Mouse (Mus musculus) liver, embryonic 15.5 days (tissue): ENCODE results near the gene Slit3. TPM values are rescaled to one million over a fixed set of nuclear protein-coding genes. Genes with fewer than 3 reads are reported as not detected.
A peak's percentile ranks its signal among the peaks of the same experiment; 100 is the strongest.

Source experiments
- ATAC-seq: fragments of 200-750 bp; cut with Nextera tagmentation; 2 replicates; pipeline ENCODE4 v1.8.0; 2017; ENCODE audit warnings: moderate number of reproducible peaks, mild to moderate bottlenecking, moderate library complexity; ENCODE audit not compliant: insufficient read depth
- H3K27ac ChIP-seq: fragments of 300-500 bp; sonication (generic); replicated peaks from 2 replicates; pipeline ENCODE4 v1.5.1; 2015; ENCODE audit warnings: mild to moderate bottlenecking, inconsistent platforms
- H3K27me3 ChIP-seq: fragments of 300-500 bp; sonication (generic); 2 replicates; pipeline ENCODE4 v1.6.1; 2015; ENCODE audit warnings: mild to moderate bottlenecking, inconsistent platforms
- H3K36me3 ChIP-seq: fragments of 300-500 bp; sonication (generic); replicated peaks from 2 replicates; pipeline ENCODE4 v1.6.1; 2015; ENCODE audit warnings: moderate library complexity, mild to moderate bottlenecking, inconsistent platforms
- H3K4me1 ChIP-seq: fragments of 300-500 bp; sonication (generic); replicated peaks from 2 replicates; pipeline ENCODE4 v1.6.1; 2015; ENCODE audit warnings: inconsistent platforms
- H3K4me2 ChIP-seq: fragments of 300-500 bp; sonication (generic); 2 replicates; pipeline ENCODE4 v1.6.1; 2015; ENCODE audit warnings: moderate library complexity, mild to moderate bottlenecking, inconsistent platforms
- H3K4me3 ChIP-seq: fragments of 300-500 bp; sonication (generic); replicated peaks from 2 replicates; pipeline ENCODE4 v1.5.1; 2015; ENCODE audit warnings: mild to moderate bottlenecking, inconsistent platforms
- H3K9ac ChIP-seq: fragments of 300-500 bp; sonication (generic); 2 replicates; pipeline ENCODE4 v1.6.1; 2015; ENCODE audit warnings: moderate library complexity, mild to moderate bottlenecking, inconsistent platforms
- H3K9me3 ChIP-seq: fragments of 300-500 bp; sonication (generic); replicated peaks from 2 replicates; pipeline ENCODE4 v1.6.1; 2016; ENCODE audit warnings: inconsistent platforms
- WGBS: fragments of 180-500 bp; shearing (Covaris S2); methylation state at CpG from one replicate; pipeline ENCODE4 v1.1.7; 2015; ENCODE audit warnings: mixed read lengths; ENCODE audit not compliant: insufficient replicate concordance; 5-methylcytosine and 5-hydroxymethylcytosine counted together
- polyA plus RNA-seq: library from polyadenylated mRNA; unstranded; fragments of >200 nt; fragmentation: Nextera tagmentation; extraction: Ambion mirVana; gene quantifications from 2 replicates; pipeline ENCODE4 v1.2.1, GENCODE M21; 2015

Gene Slit3
- polyA plus RNA-seq, 1 experiment from 2014 or later, result 0.20 TPM

GRCm38 (mm10) chr11:35444489-35445100 lies 323.6 kb downstream of the Slit3 start:
- H3K27ac ChIP-seq, result no peak overlapping the region

DNA sequence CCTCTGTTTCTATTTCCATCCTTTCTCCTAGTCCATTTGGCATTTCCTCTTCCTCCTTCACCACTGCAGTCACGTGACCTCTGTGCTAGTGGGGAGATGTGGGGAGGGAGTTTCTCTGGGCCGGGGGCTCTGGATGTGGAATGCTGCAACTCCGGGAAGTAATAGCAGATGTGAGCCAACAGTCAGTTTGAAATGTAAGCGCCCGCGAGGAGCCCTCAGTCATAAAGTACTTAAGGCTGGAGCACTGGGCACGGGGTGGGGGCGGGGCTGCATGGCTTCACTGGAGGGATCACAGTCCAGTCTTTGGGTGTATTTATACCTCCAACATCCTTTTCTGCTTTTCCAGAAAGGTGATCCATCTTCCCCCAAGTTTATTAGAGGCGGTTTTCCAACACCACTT lies 326.9 kb downstream of the Slit3 start:
- no peaks in the 10 kb centered on the region for H3K36me3 ChIP-seq
- ATAC-seq, result no peak
- H3K4me3 ChIP-seq, result no peak overlapping the region
- no peak overlapping the region for H3K9ac ChIP-seq
- no peaks in the 10 kb centered on the region for H3K9me3 ChIP-seq
- H3K4me2 ChIP-seq, result no peak overlapping the region
- H3K27me3 ChIP-seq, result no peaks in the 10 kb centered on the region
- no peaks in the 10 kb centered on the region for H3K4me1 ChIP-seq
- H3K27ac ChIP-seq, result no peak overlapping the region
- 42% methylated on average over 9 of the region's 9 CpGs for WGBS

More at GRCm38 (mm10) chr11:35444489-35445100, 323.6 kb downstream of the Slit3 start:
- 68% methylated on average over 6 of the region's 6 CpGs for WGBS
- Histone ChIP-seq H3K4me3 (no peak overlapping the region), H3K9me3 (no peaks in the 10 kb centered on the region), H3K36me3 (no peaks in the 10 kb centered on the region), H3K9ac (no peak overlapping the region), H3K27me3 (no peaks in the 10 kb centered on the region), H3K4me1 (no peaks in the 10 kb centered on the region), H3K4me2 (no peak overlapping the region)
- no peak for ATAC-seq

DNA sequence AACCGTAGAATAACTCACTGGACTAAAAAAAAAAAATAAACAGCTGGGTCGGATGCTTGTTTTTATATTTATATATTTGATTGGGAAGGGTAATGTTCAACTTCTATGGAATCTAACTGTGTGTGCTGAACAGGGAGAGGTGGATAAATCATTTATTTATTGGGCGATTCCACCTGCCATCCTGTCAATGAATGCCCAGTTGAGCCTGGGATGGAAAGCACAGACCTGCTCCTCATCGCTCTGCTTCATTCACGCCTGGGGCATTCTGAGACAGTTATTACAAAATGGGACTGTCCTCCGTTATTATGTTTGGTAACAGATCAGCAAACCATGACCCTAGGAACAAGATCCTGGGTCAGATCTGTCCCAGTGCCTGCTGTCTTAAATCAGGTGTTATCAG lies 328.2 kb downstream of the Slit3 start:
- no peak overlapping the region for H3K4me3 ChIP-seq
- ATAC-seq, result no peak
- no peaks in the 10 kb centered on the region for H3K27me3 ChIP-seq
- H3K9me3 ChIP-seq, result no peaks in the 10 kb centered on the region
- no peak overlapping the region for H3K9ac ChIP-seq
- H3K4me2 ChIP-seq, result no peak overlapping the region
- H3K27ac ChIP-seq, result no peak overlapping the region
- no peaks in the 10 kb centered on the region for H3K4me1 ChIP-seq
- no peaks in the 10 kb centered on the region for H3K36me3 ChIP-seq
- 59% methylated on average over 6 of the region's 6 CpGs for WGBS

DNA sequence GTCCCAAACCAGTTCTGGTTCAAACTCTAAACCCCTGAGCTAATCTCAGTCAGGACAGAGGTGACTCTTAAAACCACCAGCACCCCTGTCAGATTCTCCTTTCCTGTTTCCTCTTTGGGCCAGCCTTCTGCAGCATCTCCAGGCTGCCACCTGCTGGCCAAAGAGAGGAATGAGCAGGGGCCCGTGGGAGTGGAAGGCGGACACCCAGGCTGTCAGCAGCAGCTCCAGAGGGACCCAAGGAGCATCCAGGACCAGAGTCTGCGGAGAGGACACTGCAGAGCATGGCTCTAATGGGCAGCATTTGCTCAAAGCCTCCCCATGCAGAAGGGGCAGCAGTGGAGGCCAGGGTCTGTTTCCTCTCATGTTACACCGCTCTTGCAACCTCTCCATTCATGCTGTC lies 330.6 kb downstream of the Slit3 start:
- WGBS, result 25% methylated on average over 4 of the region's 4 CpGs
- H3K4me1 ChIP-seq, result no peaks in the 10 kb centered on the region

DNA sequence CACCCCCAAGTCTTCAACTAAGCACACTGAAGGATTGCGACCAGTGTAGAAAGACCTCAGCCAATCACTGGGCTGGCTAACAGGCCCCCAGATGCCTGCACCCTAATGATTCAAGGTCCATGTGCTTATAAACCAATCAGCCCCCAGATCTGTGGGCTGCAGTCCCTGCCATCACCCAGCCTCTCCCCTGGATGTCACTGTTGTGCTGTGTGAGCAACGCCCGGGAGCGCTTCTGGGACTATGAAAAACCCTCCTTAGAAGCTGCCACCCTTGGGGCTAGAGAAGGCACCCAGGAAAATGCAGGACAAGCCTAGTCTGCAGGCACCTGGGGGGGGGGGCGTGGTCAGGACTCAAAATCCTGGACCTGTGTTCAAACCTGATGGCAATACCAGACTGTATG lies 331.4 kb downstream of the Slit3 start:
- Histone ChIP-seq H3K36me3 (no peaks in the 10 kb centered on the region), H3K4me1 (no peaks in the 10 kb centered on the region), H3K27ac (no peak overlapping the region), H3K9ac (no peak overlapping the region), H3K4me2 (no peak overlapping the region), H3K4me3 (no peak overlapping the region), H3K9me3 (no peaks in the 10 kb centered on the region), H3K27me3 (no peaks in the 10 kb centered on the region)
- WGBS, result 39% methylated on average over 5 of the region's 5 CpGs
- no peak for ATAC-seq

More for the DNA sequence above, 330.6 kb downstream of the Slit3 start:
- Histone ChIP-seq H3K4me3 (no peak overlapping the region), H3K4me2 (no peak overlapping the region), H3K36me3 (no peaks in the 10 kb centered on the region), H3K9me3 (no peaks in the 10 kb centered on the region), H3K27me3 (no peaks in the 10 kb centered on the region), H3K27ac (no peak overlapping the region), H3K9ac (no peak overlapping the region)
- no peak for ATAC-seq

GRCm38 (mm10) chr11:35454191-35454725 lies 333.2 kb downstream of the Slit3 start:
- Histone ChIP-seq H3K36me3 (no peaks in the 10 kb centered on the region), H3K9me3 (no peaks in the 10 kb centered on the region), H3K9ac (no peak overlapping the region), H3K27ac (no peak overlapping the region), H3K27me3 (no peaks in the 10 kb centered on the region), H3K4me3 (no peak overlapping the region), H3K4me2 (no peak overlapping the region), H3K4me1 (no peaks in the 10 kb centered on the region)
- ATAC-seq, result no peak
- WGBS, result 41% methylated on average over 10 of the region's 10 CpGs

- Histone ChIP-seq H3K27me3 (no peaks in the 10 kb centered on the region; the same call in 1 of the 2 replicates), H3K27ac (no peak overlapping the region), H3K9ac (no peak overlapping the region), H3K4me3 (no peak overlapping the region), H3K9me3 (no peaks in the 10 kb centered on the region), H3K4me1 (no peaks in the 10 kb centered on the region), H3K36me3 (no peaks in the 10 kb centered on the region), H3K4me2 (no peak overlapping the region)
- no peak for ATAC-seq
- WGBS, result 69% methylated on average over 4 of the region's 4 CpGs
These were observed 333.8 kb downstream of the Slit3 start for GRCm38 (mm10) chr11:35454781-35455180.

GRCm38 (mm10) chr11:35458068-35458467 lies 337.0 kb downstream of the Slit3 start:
- Histone ChIP-seq H3K4me2 (no peak overlapping the region), H3K9ac (no peak overlapping the region), H3K9me3 (no peaks in the 10 kb centered on the region), H3K27me3 (no peaks in the 10 kb centered on the region; the same call in 1 of the 2 replicates), H3K36me3 (no peaks in the 10 kb centered on the region), H3K4me3 (no peak overlapping the region), H3K4me1 (no peaks in the 10 kb centered on the region), H3K27ac (no peak overlapping the region)
- ATAC-seq, result no peak
- WGBS, result 36% methylated on average over 2 of the region's 2 CpGs

DNA sequence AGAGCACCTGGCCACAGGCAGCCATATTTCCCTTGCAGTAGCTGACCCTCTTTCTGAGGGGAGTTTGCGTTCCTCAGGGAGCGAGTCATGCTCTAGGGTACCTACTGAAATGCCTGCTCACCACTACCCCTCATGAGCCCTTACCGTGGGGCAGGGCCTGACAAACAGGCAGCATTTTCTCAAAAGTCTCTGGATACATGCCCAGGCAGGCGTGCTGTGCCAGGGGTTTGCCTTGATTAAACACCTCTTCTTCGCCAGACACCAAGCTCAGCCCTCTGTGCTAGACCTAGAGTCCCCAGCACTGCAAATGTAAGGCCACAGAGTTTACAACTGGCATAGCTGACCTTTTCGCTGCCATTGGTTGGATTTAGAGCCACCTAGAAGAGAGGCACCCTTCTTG lies 345.7 kb downstream of the Slit3 start:
- no peaks in the 10 kb centered on the region for H3K27me3 ChIP-seq
- H3K27ac ChIP-seq, result no peak overlapping the region
- no peak for ATAC-seq
- H3K4me1 ChIP-seq, result peaks cover 5% of the 10 kb centered on the region; the same call in 1 of the 2 replicates
- no peak overlapping the region for H3K4me3 ChIP-seq
- no peaks in the 10 kb centered on the region for H3K36me3 ChIP-seq
- H3K9ac ChIP-seq, result no peak overlapping the region
- WGBS, result 73% methylated on average over 6 of the region's 6 CpGs
- H3K9me3 ChIP-seq, result no peaks in the 10 kb centered on the region
- no peak overlapping the region for H3K4me2 ChIP-seq

DNA sequence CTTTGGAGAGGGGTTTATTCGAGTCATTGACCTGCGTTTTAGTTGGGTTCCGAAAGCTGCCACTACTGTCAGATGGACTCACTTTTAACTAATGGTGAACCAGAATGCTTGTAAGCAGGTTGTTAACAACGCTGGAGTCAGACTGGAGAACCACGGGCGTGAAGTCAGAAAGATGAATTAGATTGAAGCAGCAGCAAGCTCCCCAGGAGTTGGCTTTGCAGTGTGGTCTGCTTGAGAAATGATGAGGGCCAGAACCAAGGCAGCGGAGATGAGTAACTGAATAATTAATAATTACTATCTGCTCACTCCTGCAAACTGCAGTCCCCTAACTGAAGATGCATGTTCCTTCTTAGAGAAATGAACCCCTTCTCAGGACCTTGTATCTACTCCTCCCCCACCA lies 347.8 kb downstream of the Slit3 start:
- Histone ChIP-seq H3K4me3 (no peak overlapping the region), H3K9ac (no peak overlapping the region), H3K27me3 (no peaks in the 10 kb centered on the region), H3K4me1 (peaks cover 5% of the 10 kb centered on the region; the same call in 1 of the 2 replicates), H3K9me3 (no peaks in the 10 kb centered on the region), H3K4me2 (no peak overlapping the region), H3K36me3 (no peaks in the 10 kb centered on the region), H3K27ac (no peak overlapping the region)
- no peak for ATAC-seq
- WGBS, result 73% methylated on average over 7 of the region's 7 CpGs

- peaks cover 5% of the 10 kb centered on the region; the same call in 1 of the 2 replicates for H3K4me1 ChIP-seq
- H3K4me2 ChIP-seq, result 0 out of 2 replicates have a peak overlapping the region, but pooled peaks have one; percentile 5
- no peaks in the 10 kb centered on the region for H3K27me3 ChIP-seq
- H3K27ac ChIP-seq, result no peak overlapping the region
- no peak for ATAC-seq
- WGBS, result 56% methylated on average over 4 of the region's 4 CpGs
- no peak overlapping the region for H3K9ac ChIP-seq
- H3K9me3 ChIP-seq, result no peaks in the 10 kb centered on the region
- H3K4me3 ChIP-seq, result no peak overlapping the region
- H3K36me3 ChIP-seq, result no peaks in the 10 kb centered on the region
These were observed 348.9 kb downstream of the Slit3 start for GRCm38 (mm10) chr11:35469940-35470339.

DNA sequence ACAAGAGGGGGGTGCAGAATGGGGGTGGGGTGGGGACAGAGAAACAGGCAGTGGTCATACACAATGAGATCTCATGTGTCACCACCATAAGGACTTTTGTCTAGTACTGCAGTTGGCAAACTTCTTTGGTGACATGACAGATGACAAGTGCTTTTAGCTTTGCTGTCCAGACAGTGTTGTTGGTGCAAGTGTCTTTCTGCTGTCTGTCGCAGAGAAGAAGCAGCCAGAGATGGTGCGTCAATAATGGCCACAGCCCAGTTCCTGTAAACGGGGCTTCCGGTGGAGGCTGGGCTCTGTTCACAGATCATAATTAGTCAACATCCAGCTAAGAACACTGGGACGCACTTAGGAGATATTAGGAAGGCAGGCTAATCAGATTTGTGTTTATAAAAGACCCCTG lies 349.8 kb downstream of the Slit3 start:
- 53% methylated on average over 5 of the region's 5 CpGs for WGBS
- no peak overlapping the region for H3K4me3 ChIP-seq
- H3K9ac ChIP-seq, result no peak overlapping the region
- peaks cover 5% of the 10 kb centered on the region; the same call in 1 of the 2 replicates for H3K4me1 ChIP-seq
- no peaks in the 10 kb centered on the region for H3K36me3 ChIP-seq
- no peak for ATAC-seq
- no peak overlapping the region for H3K4me2 ChIP-seq
- no peaks in the 10 kb centered on the region for H3K9me3 ChIP-seq
- no peaks in the 10 kb centered on the region for H3K27me3 ChIP-seq
- no peak overlapping the region for H3K27ac ChIP-seq
